Mouse (Mus musculus) cortical plate, adult 2 months (tissue): ENCODE measurements around the gene Aff1.

ENCODE experiments used
- CTCF ChIP-seq: fragments of 200-500 bp; IDR thresholded peaks from 2 replicates; pipeline ENCODE4 v1.5.1; 2011; ENCODE audit warnings: mild to moderate bottlenecking, control low read depth, low read length; ENCODE audit not compliant: insufficient read depth; ENCODE audit errors: extremely low read depth
- POLR2A ChIP-seq: fragments of 200-500 bp; IDR thresholded peaks from 2 replicates; pipeline ENCODE4 v1.6.1; 2011; ENCODE audit warnings: mild to moderate bottlenecking, low read length, control low read depth; ENCODE audit not compliant: insufficient read depth; ENCODE audit errors: extremely low read depth

GRCm38 (mm10) chr5:103814551-103815248, 122.5 kb downstream of the Aff1 start:
- TF ChIP-seq POLR2A (no peak), CTCF (no peak)
